Mouse (Mus musculus): Measurements from ENCODE around the gene Atp2c1. TPM values are rescaled to one million over a fixed set of nuclear protein-coding genes. Genes with fewer than 3 reads are reported as not detected.

The Atp2c1 gene
- total RNA-seq, 2 experiments from 2014 or later, result 202 to 209 TPM

DNA sequence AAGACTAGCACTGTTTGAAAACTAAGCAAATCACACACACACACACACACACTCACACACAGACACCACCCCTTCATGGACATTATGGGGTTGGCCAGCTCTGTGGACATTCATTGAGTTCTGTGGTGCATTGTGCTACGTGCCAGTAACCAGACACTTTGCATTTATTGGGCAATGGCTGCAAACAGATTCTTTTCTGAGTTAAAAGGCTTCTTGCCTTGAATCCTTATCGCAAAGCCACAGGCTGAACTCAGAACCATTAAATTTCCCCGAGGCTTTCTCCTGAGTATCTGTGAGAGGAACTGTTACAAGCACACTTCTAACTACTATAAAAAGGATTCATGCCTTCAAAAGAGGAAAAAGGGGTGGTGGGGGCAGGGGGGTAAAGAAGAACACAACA is 5.1 kb downstream of the Atp2c1 start:
- Histone ChIP-seq H3K27ac (no peak overlapping the region), H3K4me3 (no peak overlapping the region)
- no peak for TF ChIP-seq CTCF (IDR thresholded peaks at IDR 0.05)
- DNase-seq (ENCODE audit: extremely low spot score in 1 of 2, low spot score in 2 of 2), result no peak
- intact Hi-C loops (cut with DNase I), result no loop called here

DNA sequence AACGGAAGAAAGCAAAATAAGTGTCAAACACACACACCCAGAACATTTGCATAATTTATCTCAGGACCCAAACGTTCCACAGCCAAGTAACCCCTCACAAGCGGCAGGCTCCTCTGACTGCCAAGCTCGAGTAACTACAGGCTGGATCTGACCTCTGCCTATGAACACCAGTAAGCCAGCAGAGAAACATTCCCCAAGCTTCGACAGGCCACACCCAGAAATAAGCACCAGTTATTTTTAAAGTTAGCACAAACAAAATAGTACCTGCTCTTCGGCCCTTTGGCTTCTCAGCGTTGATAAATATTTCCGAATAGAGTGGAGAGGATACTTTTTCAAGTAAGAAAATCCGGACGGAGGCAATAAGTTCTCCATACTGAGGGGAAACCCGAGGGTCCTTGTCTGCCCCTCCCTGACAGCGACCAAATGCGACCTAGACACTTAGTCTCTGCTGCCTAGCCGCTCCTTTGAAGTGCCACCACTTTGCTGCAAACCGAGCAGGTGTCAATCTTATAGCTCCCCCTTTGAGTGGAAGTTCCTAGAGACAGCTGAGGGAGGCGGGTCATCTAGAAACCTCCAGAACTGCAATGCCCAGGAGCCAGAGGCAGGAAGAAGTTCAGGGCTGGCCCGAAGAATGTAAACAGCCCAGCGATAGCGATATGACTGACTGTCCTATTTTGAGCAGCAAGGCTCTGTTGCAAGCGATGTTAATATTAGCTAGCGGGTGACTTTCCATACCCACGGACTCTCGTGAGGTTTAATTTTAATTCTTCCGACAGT is 6.2 kb downstream of the Atp2c1 start:
- H3K27ac ChIP-seq, result no peak overlapping the region
- no peak for TF ChIP-seq CTCF (IDR thresholded peaks at IDR 0.05)
- intact Hi-C loops (cut with DNase I), result no loop called here
- DNase-seq (ENCODE audit: extremely low spot score in 1 of 2, low spot score in 2 of 2), result no peak
- H3K4me3 ChIP-seq, result peak overlapping the region; percentile 13; the same call in 1 of the 2 replicates

DNA sequence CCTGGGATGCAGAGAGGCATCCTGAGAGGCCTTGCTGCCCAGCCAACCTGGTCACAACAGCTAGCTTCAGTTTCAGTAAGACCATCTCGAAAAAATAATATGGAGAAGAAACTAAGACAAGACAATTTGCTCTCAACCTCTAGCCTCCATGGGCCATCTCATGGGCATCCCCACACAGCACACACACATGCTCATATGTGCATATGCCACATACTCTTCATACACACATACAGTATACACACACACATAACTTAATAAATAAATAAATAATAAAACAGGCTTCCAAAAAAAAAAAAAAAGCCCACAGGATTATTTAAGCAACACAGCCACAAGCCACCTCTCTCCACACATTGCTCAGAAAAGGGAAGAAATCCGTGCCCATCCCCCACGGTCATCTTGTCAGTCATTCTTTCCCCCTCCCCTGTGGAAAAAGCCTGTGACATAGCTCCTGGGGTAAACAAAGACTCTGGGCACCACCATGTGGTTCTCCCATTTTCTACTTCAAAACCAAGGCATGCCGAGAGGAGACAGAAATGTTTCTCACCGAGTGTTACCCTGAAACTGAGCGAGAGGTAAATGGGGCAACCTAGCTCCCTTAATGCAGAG is 7.7 kb downstream of the Atp2c1 start:
- H3K4me3 ChIP-seq, result no peak overlapping the region
- no peak overlapping the region for H3K27ac ChIP-seq
- no peak for DNase-seq (ENCODE audit: extremely low spot score in 1 of 2, low spot score in 2 of 2)
- no peak for TF ChIP-seq CTCF (IDR thresholded peaks at IDR 0.05)
- intact Hi-C loops (cut with DNase I), result no loop called here

DNA sequence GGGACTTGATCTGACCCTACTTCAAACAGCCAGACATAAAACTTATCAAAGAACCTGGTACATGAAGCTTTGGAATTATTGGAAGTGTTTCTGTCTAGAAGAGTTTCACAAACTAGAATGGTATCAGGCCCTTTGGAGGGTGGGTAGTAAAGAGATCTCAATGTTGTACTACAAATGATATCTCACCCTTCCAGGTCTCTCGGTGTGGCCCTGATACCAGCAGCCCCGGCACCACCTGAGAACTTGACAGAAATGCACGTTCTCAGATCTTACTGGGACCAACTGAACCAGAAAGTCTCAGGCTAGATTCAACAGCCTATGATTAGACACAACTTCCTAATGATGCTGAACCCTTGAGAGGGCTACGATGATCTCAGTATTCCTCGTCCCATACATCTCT is 23.4 kb downstream of the Atp2c1 start:
- intact Hi-C loops (cut with DNase I), result no loop called here
- Histone ChIP-seq H3K4me3 (no peak overlapping the region), H3K27ac (no peak overlapping the region)
- TF ChIP-seq CTCF (IDR thresholded peaks at IDR 0.05), result no peak
- DNase-seq (ENCODE audit: extremely low spot score in 1 of 2, low spot score in 2 of 2), result no peak

DNA sequence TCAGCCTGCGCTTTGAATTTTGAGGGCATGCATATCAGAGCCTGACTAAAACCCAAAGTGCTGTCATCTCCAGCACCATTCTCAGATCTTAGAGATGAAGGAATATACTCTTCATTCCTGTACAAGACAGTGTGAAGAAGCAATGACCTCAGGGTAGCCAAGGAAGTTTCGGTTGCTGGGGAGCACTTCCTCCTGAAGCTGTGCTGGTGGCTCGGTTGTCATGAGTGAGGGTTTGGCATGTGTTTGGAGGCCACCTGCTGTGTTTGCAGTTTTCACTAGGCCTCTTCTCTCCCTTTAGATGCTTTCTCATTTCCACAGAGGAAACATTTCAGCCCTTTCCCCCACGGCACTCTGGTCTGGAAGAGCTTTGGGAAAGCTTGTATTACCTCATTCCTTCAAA is 24.7 kb downstream of the Atp2c1 start:
- TF ChIP-seq CTCF (IDR thresholded peaks at IDR 0.05), result no peak
- DNase-seq (ENCODE audit: extremely low spot score in 1 of 2, low spot score in 2 of 2), result no peak
- intact Hi-C loops (cut with DNase I), result no loop called here

DNA sequence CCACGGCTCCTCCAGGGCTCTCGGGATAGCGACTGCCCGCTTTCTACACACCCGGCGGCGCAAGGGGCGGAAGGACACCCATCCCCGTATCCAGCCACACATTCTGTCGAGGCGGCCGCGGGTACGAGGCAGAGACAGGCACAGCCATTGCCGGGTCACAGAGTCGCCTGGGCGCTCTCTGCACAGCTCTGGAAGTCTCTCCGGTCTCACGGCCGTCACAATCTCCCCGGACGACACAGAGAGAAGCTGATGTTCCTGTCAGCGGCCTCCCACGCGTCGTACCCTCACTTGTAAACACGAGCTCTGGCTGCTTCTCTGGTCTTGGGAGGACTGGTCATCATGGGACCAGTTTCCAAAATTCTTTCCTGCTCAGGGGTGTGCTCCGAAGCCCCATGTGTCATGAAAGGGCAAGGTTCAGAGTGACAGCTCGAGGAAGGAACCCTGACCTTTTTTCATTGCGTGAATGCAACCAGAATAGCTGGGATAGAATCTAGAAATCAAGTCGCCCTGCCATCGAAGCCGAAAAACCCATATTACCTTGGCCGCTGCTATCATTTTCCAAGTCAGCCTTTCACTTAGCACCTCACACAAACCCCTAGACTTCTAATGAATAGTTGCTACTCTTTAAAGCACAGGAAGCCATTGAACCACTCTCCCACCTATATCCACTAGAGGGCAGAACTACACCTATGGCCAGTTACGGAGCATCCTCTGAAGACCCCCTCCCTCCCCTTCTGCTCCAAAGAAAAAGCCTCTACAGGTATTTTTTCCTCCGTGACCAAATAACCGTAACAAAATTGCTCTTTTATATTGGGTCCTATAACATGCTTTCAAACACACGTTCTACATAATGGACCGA is 31.6 kb downstream of the Atp2c1 start:
- Histone ChIP-seq H3K4me3 (peak overlapping the region; percentile 85), H3K27ac (peak overlapping the region; percentile 93)
- TF ChIP-seq CTCF (IDR thresholded peaks at IDR 0.05), result peak; percentile 90
- intact Hi-C loops (cut with DNase I), result loop anchor here (1.0 to 10.0 kb wide), 6 partner anchors 117 to 619 kb away; no protein-coding TSS in a partner anchor
- peak; percentile 54 to 68 for DNase-seq (ENCODE audit: extremely low spot score in 1 of 2, low spot score in 2 of 2)

More for the DNA sequence above, 24.7 kb downstream of the Atp2c1 start:
- no peak overlapping the region for H3K27ac ChIP-seq
- H3K4me3 ChIP-seq, result no peak overlapping the region

DNA sequence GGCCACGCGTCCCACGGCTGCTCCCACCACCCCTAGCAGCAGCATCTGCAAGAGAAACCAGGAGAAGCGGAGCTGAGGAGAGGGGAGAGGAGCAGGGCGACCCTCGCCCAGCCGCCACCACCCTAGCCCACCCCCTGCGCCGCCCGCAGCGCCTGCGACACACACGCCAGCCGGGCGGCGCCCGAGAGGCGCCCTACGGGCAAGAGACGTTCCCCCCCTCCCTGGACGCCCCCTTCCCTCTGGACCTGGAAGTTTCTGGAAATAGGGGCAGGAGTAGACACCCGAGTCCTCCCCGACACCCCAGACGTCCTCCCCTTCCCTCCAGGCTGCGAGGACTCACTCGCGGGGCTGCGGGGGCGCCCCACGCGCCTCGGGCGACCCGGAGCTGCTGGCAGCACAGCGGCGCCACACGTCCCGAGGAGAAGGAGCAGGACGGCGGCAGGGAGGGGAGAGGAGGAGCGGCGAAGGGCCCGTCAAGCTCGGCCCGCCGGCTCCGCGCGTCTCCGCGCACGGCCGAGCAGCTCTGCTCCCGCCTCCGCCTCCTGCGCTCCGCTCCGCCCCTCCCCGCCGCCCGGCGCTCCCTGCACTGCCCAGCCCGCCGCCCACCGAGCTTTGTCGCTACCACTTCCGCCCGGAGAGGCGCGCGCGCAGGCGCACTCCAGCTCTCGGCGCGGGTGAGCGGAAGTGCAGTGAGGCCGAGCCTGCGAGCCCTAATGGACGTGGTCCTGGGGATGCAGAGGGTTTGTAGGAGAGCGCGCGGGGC is 32.4 kb downstream of the Atp2c1 start:
- Histone ChIP-seq H3K4me3 (peak overlapping the region; percentile 85), H3K27ac (peak overlapping the region; percentile 93)
- intact Hi-C loops (cut with DNase I), result loop anchor here (2.0 to 10.0 kb wide), 6 partner anchors 118 to 620 kb away; no protein-coding TSS in a partner anchor
- peak; percentile 37 for TF ChIP-seq CTCF (IDR thresholded peaks at IDR 0.05)
- peak; percentile 98 to 99 for DNase-seq (ENCODE audit: extremely low spot score in 1 of 2, low spot score in 2 of 2)

DNA sequence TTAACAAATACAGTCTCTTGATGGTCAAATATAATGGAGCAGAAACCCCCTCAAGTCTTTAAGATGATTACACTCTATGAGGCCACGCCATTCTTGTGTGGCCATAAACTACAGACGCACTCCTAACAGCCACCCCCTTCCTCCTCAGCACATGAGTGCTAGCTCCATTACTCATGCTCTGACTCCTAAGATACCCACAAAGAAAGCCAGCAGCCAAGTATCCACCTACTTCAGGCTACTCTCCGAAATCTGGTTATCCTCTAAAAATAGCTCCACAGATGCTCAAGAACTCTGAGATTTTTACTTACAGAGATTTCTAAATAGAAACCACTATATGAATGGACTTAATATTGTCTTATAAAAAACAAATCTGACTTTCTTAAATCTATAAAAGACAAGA is 34.4 kb downstream of the Atp2c1 start:
- DNase-seq (ENCODE audit: extremely low spot score in 1 of 2, low spot score in 2 of 2), result peak; percentile 25 to 29

DNA sequence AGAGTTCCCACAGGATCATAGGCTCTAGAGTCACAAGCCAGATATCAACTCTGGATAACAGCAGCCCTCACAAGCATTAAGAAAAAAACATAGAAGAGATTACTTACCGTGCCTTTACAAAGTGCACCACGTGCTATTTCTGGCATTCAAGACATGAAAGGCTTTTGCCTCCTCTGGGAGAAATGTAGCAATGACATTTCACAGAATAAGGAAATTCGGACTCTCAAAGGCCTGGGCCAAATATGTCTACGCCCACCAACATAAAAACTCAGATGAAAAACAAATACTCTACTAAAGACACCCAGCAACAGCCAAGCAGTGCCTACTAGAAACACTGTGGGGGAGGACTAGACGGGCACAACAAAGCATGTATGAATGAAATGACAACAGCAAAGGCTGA is 38.8 kb downstream of the Atp2c1 start:
- no peak overlapping the region for H3K27ac ChIP-seq
- TF ChIP-seq CTCF (IDR thresholded peaks at IDR 0.05), result no peak
- DNase-seq (ENCODE audit: extremely low spot score in 1 of 2, low spot score in 2 of 2), result no peak
- no peak overlapping the region for H3K4me3 ChIP-seq
- intact Hi-C loops (cut with DNase I), result no loop called here

More for the DNA sequence above, 34.4 kb downstream of the Atp2c1 start:
- intact Hi-C loops (cut with DNase I), result loop anchor here (5.0 to 10.0 kb wide), 2 partner anchors 200 to 622 kb away; no protein-coding TSS in a partner anchor
- peak overlapping the region; percentile 85 for H3K4me3 ChIP-seq
- TF ChIP-seq CTCF (IDR thresholded peaks at IDR 0.05), result no peak
- H3K27ac ChIP-seq, result no peak overlapping the region; the same call in 1 of the 2 replicates

DNA sequence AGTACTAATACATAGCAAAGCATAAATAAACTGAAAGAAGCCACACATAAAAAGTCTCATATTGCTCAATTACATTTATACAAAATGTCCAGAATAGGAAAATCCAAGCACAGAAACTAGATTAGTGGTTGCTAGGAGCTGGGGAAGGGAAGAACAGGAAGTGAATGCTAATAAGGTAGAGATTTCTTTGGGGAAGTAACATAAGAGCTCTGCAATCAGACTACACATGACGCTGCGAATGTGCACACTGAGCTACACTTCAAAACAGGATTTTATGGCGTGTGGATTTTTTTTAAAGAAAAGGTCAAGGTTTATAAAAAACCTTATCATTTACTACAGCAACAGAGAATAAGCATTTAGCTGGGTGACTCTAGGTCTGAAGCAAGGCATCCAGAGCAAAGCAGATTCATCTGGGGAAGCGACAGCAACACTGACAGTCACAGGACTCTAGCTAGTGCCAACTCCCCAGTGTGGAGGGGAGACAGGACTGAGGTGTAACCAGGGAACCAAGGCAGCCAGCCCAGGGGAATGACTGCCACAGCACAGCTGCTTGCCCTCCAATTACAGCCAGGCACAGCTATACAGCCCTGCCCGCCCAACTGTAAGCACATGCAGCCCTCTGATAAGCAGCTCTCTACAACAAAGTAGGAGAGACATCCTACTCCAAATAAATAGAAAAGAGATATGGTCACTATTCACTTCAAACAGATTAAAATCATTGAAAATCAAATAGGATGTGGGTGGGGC is 42.6 kb downstream of the Atp2c1 start:
- Histone ChIP-seq H3K4me3 (no peak overlapping the region; the same call in 1 of the 2 replicates), H3K27ac (peak overlapping the region; percentile 41)
- no peak for TF ChIP-seq CTCF (IDR thresholded peaks at IDR 0.05)
- DNase-seq (ENCODE audit: extremely low spot score in 1 of 2, low spot score in 2 of 2), result no peak
- intact Hi-C loops (cut with DNase I), result no loop called here

Data from left cerebral cortex, adult 2 months (tissue).